Mouse (Mus musculus) MEL-GATA-1-ER (cell line): Measurements from ENCODE around the gene Rnf146.

Experiments used
- DNase-seq: peaks from one replicate; pipeline ENCODE4 v3.0.0-alpha.2; 2012; ENCODE audit warnings: low read depth; ENCODE audit errors: extremely low read depth

The Rnf146 gene

GRCm38 (mm10) chr10:29362197-29362900 lies at the start of gene Rnf146:
TSS of gene Rnf146 (minus strand) at chr10:29362442.
- DNase-seq: peak; percentile 26

- no peak for DNase-seq
Observed at GRCm38 (mm10) chr10:29402656-29403268, 40.5 kb upstream of the Rnf146 start.

- DNase-seq: peak; percentile 10
Observed at GRCm38 (mm10) chr10:29394890-29395289, 32.6 kb upstream of the Rnf146 start.

GRCm38 (mm10) chr10:29381558-29381957 lies 19.3 kb upstream of the Rnf146 start:
- no peak for DNase-seq

GRCm38 (mm10) chr10:29374065-29374464 lies 11.8 kb upstream of the Rnf146 start:
- no peak for DNase-seq

- DNase-seq: peak; percentile 16
Observed at GRCm38 (mm10) chr10:29361464-29362196, 612 bp downstream of the Rnf146 start.

- DNase-seq: peak; percentile 32
Observed at GRCm38 (mm10) chr10:29361095-29361463, 1.2 kb downstream of the Rnf146 start.

- DNase-seq: no peak
Observed at GRCm38 (mm10) chr10:29354183-29354582, 8.1 kb downstream of the Rnf146 start.

- no peak for DNase-seq
Observed at GRCm38 (mm10) chr10:29352575-29352974, 9.7 kb downstream of the Rnf146 start.

- DNase-seq: no peak
Observed at GRCm38 (mm10) chr10:29351420-29351819, 10.8 kb downstream of the Rnf146 start.

- no peak for DNase-seq
Observed at GRCm38 (mm10) chr10:29346638-29347037, 15.6 kb downstream of the Rnf146 start.

GRCm38 (mm10) chr10:29344232-29344631 lies 18.0 kb downstream of the Rnf146 start:
- DNase-seq: no peak

GRCm38 (mm10) chr10:29338355-29339056 lies 23.7 kb downstream of the Rnf146 start:
- peak; percentile 41 for DNase-seq

- DNase-seq: no peak
Observed at GRCm38 (mm10) chr10:29333836-29334235, 28.4 kb downstream of the Rnf146 start.

- DNase-seq: no peak
Observed at GRCm38 (mm10) chr10:29324817-29325216, 37.4 kb downstream of the Rnf146 start.

GRCm38 (mm10) chr10:29313905-29314304 lies 48.3 kb downstream of the Rnf146 start:
- DNase-seq: peak; percentile 18

- DNase-seq: peak; percentile 80
Observed at GRCm38 (mm10) chr10:29313064-29313638, 49.1 kb downstream of the Rnf146 start, which contains the start of gene Echdc1. TSS of gene Echdc1 (plus strand) at chr10:29313166.

GRCm38 (mm10) chr10:29311480-29312219 lies 50.6 kb downstream of the Rnf146 start:
- DNase-seq: no peak

GRCm38 (mm10) chr10:29302230-29302629 lies 60.0 kb downstream of the Rnf146 start:
- no peak for DNase-seq
